Comparison of ENCODE assay signal across 8 mouse cellular contexts in genomic region chr1:136135046-136135445, GRCm38 (mm10). TPM values are rescaled to one million over a fixed set of nuclear protein-coding genes. Genes with fewer than 3 reads are reported as not detected.
DNase-seq lines count a peak whose midpoint lies in the region; ATAC-seq lines count a peak whose summit lies in the region.

No protein-coding gene starts in this region.

- H3K9me3 ChIP-seq in heart, embryonic 12.5 days (replicated peaks): no peaks in the 10 kb centered on the region
- H3K9me3 ChIP-seq in intestine, embryonic 15.5 days: no peaks in the 10 kb centered on the region
- H3K9me3 ChIP-seq in midbrain, embryonic 16.5 days (replicated peaks; ENCODE audit: control insufficient read depth, low read length, poor library complexity, severe bottlenecking): no peaks in the 10 kb centered on the region

- H3K4me1 ChIP-seq in heart, embryonic 12.5 days (replicated peaks): peaks cover 90% of the 10 kb centered on the region
- peaks cover 2% of the 10 kb centered on the region; the same call in 1 of the 2 replicates for H3K4me1 ChIP-seq in brown adipose tissue, adult 24 weeks (ENCODE audit: control insufficient read depth, insufficient read depth, insufficient read length, low read length)
- H3K4me1 ChIP-seq in intestine, embryonic 15.5 days (replicated peaks): peaks cover 84% of the 10 kb centered on the region
- peaks cover 72% of the 10 kb centered on the region for H3K4me1 ChIP-seq in midbrain, embryonic 16.5 days (ENCODE audit: control insufficient read depth, insufficient read depth, low read length)

- H3K27ac ChIP-seq in heart, embryonic 12.5 days (ENCODE audit: poor library complexity, severe bottlenecking): no peak overlapping the region
- 0 out of 2 replicates have a peak overlapping the region, but pooled peaks have one; percentile 21 for H3K27ac ChIP-seq in brown adipose tissue, adult 24 weeks (replicated peaks; ENCODE audit: low read depth, low read length)
- peak overlapping the region; percentile 71 for H3K27ac ChIP-seq in intestine, embryonic 15.5 days
- no peak overlapping the region for H3K27ac ChIP-seq in midbrain, embryonic 16.5 days (ENCODE audit: low read length)

- no peak overlapping the region for H3K4me2 ChIP-seq in heart, embryonic 12.5 days
- H3K4me2 ChIP-seq in intestine, embryonic 15.5 days (replicated peaks): peak overlapping the region; percentile 95; the same call in 1 of the 2 replicates
- H3K4me2 ChIP-seq in midbrain, embryonic 16.5 days (ENCODE audit: low read length): peak overlapping the region; percentile 87; the same call in 1 of the 2 replicates

- H3K4me3 ChIP-seq in heart, embryonic 12.5 days: no peak overlapping the region
- H3K4me3 ChIP-seq in brown adipose tissue, adult 24 weeks (ENCODE audit: insufficient read depth, low read depth, low read length): no peak overlapping the region
- H3K4me3 ChIP-seq in intestine, embryonic 15.5 days (replicated peaks): no peak overlapping the region
- H3K4me3 ChIP-seq in midbrain, embryonic 16.5 days (ENCODE audit: low read depth, low read length): no peak overlapping the region

- H3K27me3 ChIP-seq in heart, embryonic 12.5 days (replicated peaks): no peaks in the 10 kb centered on the region
- no peaks in the 10 kb centered on the region for H3K27me3 ChIP-seq in intestine, embryonic 15.5 days (replicated peaks)
- no peaks in the 10 kb centered on the region for H3K27me3 ChIP-seq in midbrain, embryonic 16.5 days (ENCODE audit: control insufficient read depth, insufficient read depth, low read depth, low read length)

- 25% methylated on average over 1 of the region's 1 CpGs for WGBS in heart, embryonic 12.5 days
- WGBS in intestine, embryonic 15.5 days: 31% methylated on average over 1 of the region's 1 CpGs
- WGBS in midbrain, embryonic 16.5 days: 47% methylated on average over 1 of the region's 1 CpGs

- no peak for ATAC-seq in heart, embryonic 12.5 days (ENCODE audit: insufficient number of reproducible peaks, low FRiP score)
- ATAC-seq in intestine, embryonic 15.5 days: peak; percentile 65
- ATAC-seq in midbrain, embryonic 16.5 days: no peak

- no peaks in the 10 kb centered on the region for H3K36me3 ChIP-seq in heart, embryonic 12.5 days
- H3K36me3 ChIP-seq in intestine, embryonic 15.5 days: no peaks in the 10 kb centered on the region
- no peaks in the 10 kb centered on the region for H3K36me3 ChIP-seq in midbrain, embryonic 16.5 days (ENCODE audit: control insufficient read depth, insufficient read depth, low read length)

- no peak overlapping the region for H3K9ac ChIP-seq in heart, embryonic 12.5 days
- H3K9ac ChIP-seq in intestine, embryonic 15.5 days: no peak overlapping the region
- no peak overlapping the region for H3K9ac ChIP-seq in midbrain, embryonic 16.5 days (ENCODE audit: low read depth, low read length)

- peak; percentile 52 to 75 for DNase-seq in heart, adult 9 months (ENCODE audit: low spot score in 2 of 2)
- peak; percentile 82 to 88 for DNase-seq in thymus, postnatal 10 days (ENCODE audit: low spot score in 2 of 2)
- DNase-seq in cerebellum, postnatal 10 days: no peak
- no peak for DNase-seq in gastrocnemius, postnatal 4 days (ENCODE audit: low spot score in 2 of 2)

RNA-seq across cellular contexts. Expression of gene Kif21b, which starts 3.9 kb away (rescaled TPM):
- polyA plus RNA-seq in heart, embryonic 12.5 days (2016; fragmentation: Nextera tagmentation; extraction: Ambion mirVana): 3.3 and 3.4 TPM in 2 replicates
- polyA plus RNA-seq in brown adipose tissue, adult 24 weeks (2012; ENCODE audit: insufficient read depth, insufficient read length, missing spikeins): 1.3 TPM in 2 replicates
- polyA plus RNA-seq in intestine, embryonic 15.5 days (2015; fragmentation: Nextera tagmentation; extraction: Ambion mirVana): 4.1 and 5.9 TPM in 2 replicates
- polyA plus RNA-seq in midbrain, embryonic 16.5 days (2015; fragmentation: Nextera tagmentation; extraction: Ambion mirVana): 47.9 and 55.7 TPM in 2 replicates
- 1 to 10 TPM; 1.9 TPM for total RNA-seq in gastrocnemius, postnatal 4 days (2021)

Comparison
In these comparisons a context has a peak if more than half of its experiments do, and no peak if none do; other contexts are left out.
1. DNase-seq: peak in heart, adult 9 months (2 of 2) and thymus, postnatal 10 days (2 of 2); none in cerebellum, postnatal 10 days (0 of 2) and gastrocnemius, postnatal 4 days (0 of 2).
2. H3K27ac ChIP-seq: peak in brown adipose tissue, adult 24 weeks (single experiment) and intestine, embryonic 15.5 days (single experiment); none in heart, embryonic 12.5 days (single experiment) and midbrain, embryonic 16.5 days (single experiment).